Mouse (Mus musculus) CH12.LX (cell line): ENCODE measurements around the gene Slc20a1. TPM values are rescaled to one million over a fixed set of nuclear protein-coding genes. Genes with fewer than 3 reads are reported as not detected.

Experiments
- DNase-seq: peaks from one replicate; pipeline ENCODE4 v3.0.0-alpha.2; 2013; ENCODE audit errors: extremely low read depth
- H3K27ac ChIP-seq: 2 replicates; pipeline ENCODE4 v1.5.1; 2012; ENCODE audit warnings: low read depth, mild to moderate bottlenecking, control low read depth, moderate library complexity; ENCODE audit not compliant: insufficient read depth
- H3K27me3 ChIP-seq: replicated peaks from 2 replicates; pipeline ENCODE3; 2012; ENCODE audit warnings: inconsistent platforms
- H3K36me3 ChIP-seq, 2 experiments: replicated peaks in 1 of 2; 2 replicates each; pipeline versions ENCODE3 to v1.6.1; 2012; ENCODE audit warnings: inconsistent platforms in 1 of 2, low read length in 1 of 2, mild to moderate bottlenecking in 1 of 2, mixed read lengths in 1 of 2, moderate library complexity in 1 of 2; ENCODE audit not compliant: control insufficient read depth in 1 of 2, insufficient read depth in 1 of 2
- H3K4me1 ChIP-seq, 2 experiments: 2 replicates each; pipeline ENCODE4 v1.6.1; 2012; ENCODE audit warnings: inconsistent platforms in 1 of 2, moderate library complexity in 1 of 2; ENCODE audit not compliant: insufficient read depth in 2 of 2, control insufficient read depth in 1 of 2
- H3K4me2 ChIP-seq: 2 replicates; pipeline ENCODE4 v1.6.1; 2012; ENCODE audit warnings: low read depth, mild to moderate bottlenecking, control low read depth; ENCODE audit not compliant: poor library complexity, insufficient read depth, severe bottlenecking
- H3K4me3 ChIP-seq, 3 experiments: fragments of 150-350 bp in 1 of 3; sonication (generic) in 1 of 3; replicated peaks in 1 of 3; 2 replicates each; pipeline versions ENCODE3 to v1.5.1; 2011 to 2012; ENCODE audit warnings: low read depth in 2 of 3, low read length in 2 of 3, mild to moderate bottlenecking in 2 of 3, moderate library complexity in 2 of 3, control low read depth in 1 of 3, improper control_type of control experiment in 1 of 3, inconsistent platforms in 1 of 3, mixed read lengths in 1 of 3; ENCODE audit not compliant: poor library complexity in 1 of 3
- H3K79me2 ChIP-seq: replicated peaks from 2 replicates; pipeline ENCODE4 v1.6.1; 2012; ENCODE audit warnings: mild to moderate bottlenecking, moderate library complexity; ENCODE audit not compliant: control insufficient read depth, poor library complexity, insufficient read depth, severe bottlenecking; ENCODE audit errors: extremely low read depth
- H3K9ac ChIP-seq: 2 replicates; pipeline ENCODE4 v1.6.1; 2012; ENCODE audit warnings: low read depth, mild to moderate bottlenecking, control low read depth, moderate library complexity; ENCODE audit not compliant: insufficient read depth
- H3K9me3 ChIP-seq: replicated peaks from 2 replicates; pipeline ENCODE3; 2012; ENCODE audit warnings: low read length, inconsistent platforms, mixed read lengths
- ELF1 ChIP-seq: IDR thresholded peaks from 2 replicates; pipeline ENCODE4 v1.6.1; 2014; ENCODE audit warnings: low read depth, mild to moderate bottlenecking, inconsistent platforms, low read length, improper control_type of control experiment
- EP300 ChIP-seq: IDR thresholded peaks from 2 replicates; pipeline ENCODE4 v1.6.1; 2011; ENCODE audit warnings: low read length, improper control_type of control experiment
- GABPA ChIP-seq: IDR thresholded peaks from 2 replicates; pipeline ENCODE4 v1.6.1; 2012; ENCODE audit warnings: low read depth, low read length, improper control_type of control experiment, inconsistent platforms; ENCODE audit not compliant: insufficient replicate concordance
- IRF4 ChIP-seq: IDR thresholded peaks from 2 replicates; pipeline ENCODE4 v1.6.1; 2014; ENCODE audit warnings: low read depth, mild to moderate bottlenecking, inconsistent platforms, low read length, improper control_type of control experiment
- JUND ChIP-seq: conservative IDR thresholded peaks from 2 replicates; pipeline ENCODE4 v1.6.1; 2011; ENCODE audit warnings: low read depth, low read length, improper control_type of control experiment
- KAT2A ChIP-seq: IDR thresholded peaks from 2 replicates; pipeline ENCODE4 v1.6.1; 2012; ENCODE audit warnings: low read length, improper control_type of control experiment, inconsistent platforms; ENCODE audit not compliant: insufficient replicate concordance
- MAZ ChIP-seq: IDR thresholded peaks from 2 replicates; pipeline ENCODE4 v1.6.1; 2012; ENCODE audit warnings: low read depth, mild to moderate bottlenecking, inconsistent platforms, low read length, improper control_type of control experiment, moderate library complexity
- MEF2A ChIP-seq: IDR thresholded peaks from 2 replicates; pipeline ENCODE4 v1.6.1; 2014; ENCODE audit warnings: low read depth, mild to moderate bottlenecking, inconsistent platforms, low read length, improper control_type of control experiment, borderline replicate concordance
- NELFE ChIP-seq: IDR thresholded peaks from 2 replicates; pipeline ENCODE4 v1.6.1; 2011; ENCODE audit warnings: low read depth, low read length, improper control_type of control experiment
- RAD21 ChIP-seq: IDR thresholded peaks from 2 replicates; pipeline ENCODE4 v1.6.1; 2011; ENCODE audit warnings: low read depth, mild to moderate bottlenecking, low read length, improper control_type of control experiment, moderate library complexity
- TCF12 ChIP-seq: IDR thresholded peaks from 2 replicates; pipeline ENCODE4 v1.6.1; 2014; ENCODE audit warnings: low read depth, mild to moderate bottlenecking, inconsistent platforms, low read length, improper control_type of control experiment
- ZC3H11A ChIP-seq: IDR thresholded peaks from 2 replicates; pipeline ENCODE4 v1.6.1; 2012; ENCODE audit warnings: low read depth, mild to moderate bottlenecking, inconsistent platforms, low read length, improper control_type of control experiment
- ZKSCAN1 ChIP-seq: IDR thresholded peaks from 2 replicates; pipeline ENCODE4 v1.6.1; 2012; ENCODE audit warnings: low read depth, inconsistent platforms, low read length, improper control_type of control experiment, borderline replicate concordance
- ZMIZ1 ChIP-seq: IDR thresholded peaks from 2 replicates; pipeline ENCODE4 v1.6.1; 2012; ENCODE audit warnings: low read depth, mild to moderate bottlenecking, inconsistent platforms, low read length, improper control_type of control experiment
- dilution Hi-C: fragments of 300-500 bp; cut with MboI; formaldehyde crosslinking; loops from 2 replicates; pipeline ENCODE4 v1.14.3; 2020; ENCODE audit warnings: low sequenced_read_pairs; ENCODE audit not compliant: extremely low pct_unique_long_range_greater_than_20kb, extremely low pct_ligation_motif_present
- in situ Hi-C: fragments of 300-500 bp; cut with MboI; formaldehyde crosslinking; loops from 3 replicates; pipeline ENCODE4 v1.14.3; 2019; ENCODE audit warnings: low sequenced_read_pairs, low pct_ligation_motif_present, low pct_unique_long_range_greater_than_20kb, mixed read lengths
- polyA plus RNA-seq: library from polyadenylated mRNA; unstranded; fragments of >175 nt; gene quantifications from 2 replicates; pipeline ENCODE4 v1.2.1, GENCODE M21; 2012; ENCODE audit warnings: low read depth; ENCODE audit not compliant: insufficient read length
- total RNA-seq, 2 experiments: library from RNA; depleted of rRNA; stranded (reverse); fragments of 300-350 nt in 1 of 2; fragments of >200 nt in 1 of 2; gene quantifications; 2 replicates each; pipeline ENCODE4 v1.2.3; 2012 to 2014

Slc20a1 gene
- total and polyA plus RNA-seq, 3 experiments: 43.1 to 78.2 (median 72.1) TPM

- no peak overlapping the region for H3K4me2 ChIP-seq
- no peaks in the 10 kb centered on the region for H3K9me3 ChIP-seq
- dilution Hi-C loops (no loop called here), in situ Hi-C loops (loop anchor here (25.0 kb wide), 2 partner anchors 323 to 573 kb away; partner anchors contain the start of genes Anapc1, Mertk and Zc3h8)
- TF ChIP-seq ELF1 (no peak), NELFE (no peak), ZKSCAN1 (no peak), EP300 (no peak), ZMIZ1 (no peak), RAD21 (no peak), TCF12 (no peak), JUND (no peak), MAZ (no peak), IRF4 (no peak), GABPA (no peak), ZC3H11A (no peak), KAT2A (no peak), MEF2A (no peak)
- peaks cover 21 to 49% of the 10 kb centered on the region in 2 experiments for H3K4me1 ChIP-seq
- H3K79me2 ChIP-seq: no peaks in the 10 kb centered on the region
- no peak overlapping the region for H3K4me3 ChIP-seq
- H3K27ac ChIP-seq: no peak overlapping the region
- H3K36me3 ChIP-seq: no peaks in the 10 kb centered on the region
- H3K9ac ChIP-seq: no peak overlapping the region
- no peak for DNase-seq
- no peaks in the 10 kb centered on the region for H3K27me3 ChIP-seq
Measured at GRCm38 (mm10) chr2:129260646-129261045, 62.1 kb downstream of the Slc20a1 start.

Other genes starting within 250 kb of the Slc20a1 start
- 0.55 and 0.64 TPM in 2 replicates for gene Zc3h6, start 231.4 kb upstream of the Slc20a1 start, total RNA-seq (2012; rRNA removed)
- 0.65 and 0.72 TPM in 2 replicates for gene Zc3h6, start 231.4 kb upstream of the Slc20a1 start, total RNA-seq (2014; rRNA removed)
- gene Zc3h6, start 231.4 kb upstream of the Slc20a1 start, polyA plus RNA-seq: 0.57 and 0.59 TPM in 2 replicates
- 3.3 and 3.4 TPM in 2 replicates for gene Gm10762, start 231.0 kb upstream of the Slc20a1 start, total RNA-seq (2012; rRNA removed)
- 2.9 and 3.9 TPM in 2 replicates for gene Gm10762, start 231.0 kb upstream of the Slc20a1 start, total RNA-seq (2014; rRNA removed)
- gene Gm10762, start 231.0 kb upstream of the Slc20a1 start, polyA plus RNA-seq: 3.0 and 3.3 TPM in 2 replicates
- gene Vinac1, start 150.6 kb upstream of the Slc20a1 start, total RNA-seq (2012; rRNA removed): not detected in 2 replicates
- not detected in 2 replicates for gene Vinac1, start 150.6 kb upstream of the Slc20a1 start, total RNA-seq (2014; rRNA removed)
- gene Vinac1, start 150.6 kb upstream of the Slc20a1 start, polyA plus RNA-seq: 0.06 TPM in 1 of 2 replicates, not detected in the other
- 1.6 and 1.8 TPM in 2 replicates for gene Ttl, start 132.8 kb upstream of the Slc20a1 start, total RNA-seq (2012; rRNA removed)
- 2.7 and 3.1 TPM in 2 replicates for gene Ttl, start 132.8 kb upstream of the Slc20a1 start, total RNA-seq (2014; rRNA removed)
- 2.9 and 4.0 TPM in 2 replicates for gene Ttl, start 132.8 kb upstream of the Slc20a1 start, polyA plus RNA-seq
- 68.0 and 86.7 TPM in 2 replicates for gene Polr1b, start 97.8 kb upstream of the Slc20a1 start, total RNA-seq (2012; rRNA removed)
- gene Polr1b, start 97.8 kb upstream of the Slc20a1 start, total RNA-seq (2014; rRNA removed): 70.5 and 70.9 TPM in 2 replicates
- gene Polr1b, start 97.8 kb upstream of the Slc20a1 start, polyA plus RNA-seq: 74.2 and 83.1 TPM in 2 replicates
- 14.3 and 24.1 TPM in 2 replicates for gene Chchd5, start 69.1 kb upstream of the Slc20a1 start, total RNA-seq (2012; rRNA removed)
- gene Chchd5, start 69.1 kb upstream of the Slc20a1 start, total RNA-seq (2014; rRNA removed): 20.5 and 23.4 TPM in 2 replicates
- 17.8 and 20.8 TPM in 2 replicates for gene Chchd5, start 69.1 kb upstream of the Slc20a1 start, polyA plus RNA-seq
- 13.3 and 15.0 TPM in 2 replicates for gene Ckap2l, start 98.4 kb downstream of the Slc20a1 start, total RNA-seq (2012; rRNA removed)
- gene Ckap2l, start 98.4 kb downstream of the Slc20a1 start, total RNA-seq (2014; rRNA removed): 22.6 and 23.6 TPM in 2 replicates
- gene Ckap2l, start 98.4 kb downstream of the Slc20a1 start, polyA plus RNA-seq: 30.5 and 35.6 TPM in 2 replicates
- 0.04 TPM in 1 of 2 replicates, not detected in the other for gene Il1a, start 111.2 kb downstream of the Slc20a1 start, total RNA-seq (2012; rRNA removed)
- 0.17 TPM in 1 of 2 replicates, not detected in the other for gene Il1a, start 111.2 kb downstream of the Slc20a1 start, total RNA-seq (2014; rRNA removed)
- gene Il1a, start 111.2 kb downstream of the Slc20a1 start, polyA plus RNA-seq: 0.13 TPM in 1 of 2 replicates, not detected in the other
- 0.13 TPM in 1 of 2 replicates, not detected in the other for gene Il1b, start 172.4 kb downstream of the Slc20a1 start, total RNA-seq (2012; rRNA removed)
- 0.44 and 0.80 TPM in 2 replicates for gene Il1b, start 172.4 kb downstream of the Slc20a1 start, total RNA-seq (2014; rRNA removed)
- 0.23 and 0.65 TPM in 2 replicates for gene Il1b, start 172.4 kb downstream of the Slc20a1 start, polyA plus RNA-seq